Mouse (Mus musculus) liver, embryonic 14.5 days (tissue): Measurements from ENCODE around the gene Tbc1d22b. TPM values are rescaled to one million over a fixed set of nuclear protein-coding genes. Genes with fewer than 3 reads are reported as not detected.
"Not testable (repeated sequence)": the region's sequence is repeated elsewhere in the genome, so short reads cannot be mapped to it uniquely, and the experiment has no call there.

Source experiments
- ATAC-seq: fragments of 200-750 bp; cut with Nextera tagmentation; 2 replicates; pipeline ENCODE4 v1.8.0; 2017; ENCODE audit warnings: moderate number of reproducible peaks, mild to moderate bottlenecking, moderate library complexity; ENCODE audit not compliant: insufficient read depth
- DNase-seq, 3 experiments: peaks; one replicate each; pipeline ENCODE4 v3.0.0-alpha.2; 2012 to 2013; ENCODE audit warnings: low read depth in 3 of 3, low spot score in 3 of 3
- H3K27ac ChIP-seq: fragments of 300-500 bp; sonication (generic); 2 replicates; pipeline ENCODE4 v1.5.1; 2014; ENCODE audit warnings: moderate library complexity, mild to moderate bottlenecking, control low read depth, inconsistent platforms
- H3K27me3 ChIP-seq: fragments of 300-500 bp; sonication (generic); 2 replicates; pipeline ENCODE4 v1.6.1; 2014; ENCODE audit warnings: mild to moderate bottlenecking, low read length, moderate library complexity; ENCODE audit not compliant: control insufficient read depth, insufficient read depth
- H3K36me3 ChIP-seq: fragments of 300-500 bp; sonication (generic); replicated peaks from 2 replicates; pipeline ENCODE4 v1.6.1; 2014; ENCODE audit warnings: low read depth; ENCODE audit not compliant: control insufficient read depth, insufficient read depth
- H3K4me1 ChIP-seq, 2 experiments: fragments of 200-500 bp in 1 of 2; fragments of 300-500 bp in 1 of 2; sonication (generic) in 1 of 2; replicated peaks; 2 replicates each; pipeline ENCODE4 v1.6.1; 2012 to 2014; ENCODE audit warnings: antibody characterized with exemption in 1 of 2, inconsistent platforms in 1 of 2, low read length in 1 of 2; ENCODE audit not compliant: control insufficient read depth in 2 of 2, insufficient read depth in 2 of 2
- H3K4me2 ChIP-seq: fragments of 300-500 bp; sonication (generic); 2 replicates; pipeline ENCODE4 v1.6.1; 2014; ENCODE audit warnings: low read depth, mild to moderate bottlenecking, control low read depth, moderate library complexity
- H3K4me3 ChIP-seq, 2 experiments: fragments of 200-500 bp in 1 of 2; fragments of 300-500 bp in 1 of 2; sonication (generic) in 1 of 2; 2 replicates each; pipeline ENCODE4 v1.5.1; 2012 to 2014; ENCODE audit warnings: low read depth in 2 of 2, low read length in 2 of 2, mild to moderate bottlenecking in 2 of 2, control low read depth in 1 of 2, inconsistent platforms in 1 of 2, moderate library complexity in 1 of 2; ENCODE audit not compliant: insufficient read depth in 1 of 2
- H3K9ac ChIP-seq: fragments of 300-500 bp; sonication (generic); replicated peaks from 2 replicates; pipeline ENCODE4 v1.6.1; 2014; ENCODE audit warnings: mild to moderate bottlenecking, control low read depth, moderate library complexity
- H3K9me3 ChIP-seq: fragments of 300-500 bp; sonication (generic); 2 replicates; pipeline ENCODE4 v1.6.1; 2016; ENCODE audit warnings: low read length, mixed read lengths; ENCODE audit not compliant: control insufficient read depth
- CTCF ChIP-seq: IDR thresholded peaks from 2 replicates; pipeline ENCODE4 v1.5.1; 2016; ENCODE audit warnings: antibody characterized with exemption, low read depth, control low read depth
- EP300 ChIP-seq: IDR thresholded peaks from 2 replicates; pipeline ENCODE4 v1.6.1; 2016; ENCODE audit warnings: antibody characterized with exemption, low read depth
- WGBS: fragments of 180-500 bp; shearing (Covaris S2); extraction: QIAGEN DNeasy Blood & Tissue Kit; methylation state at CpG from one replicate; pipeline ENCODE4 v1.1.7; 2014; ENCODE audit not compliant: insufficient replicate concordance; 5-methylcytosine and 5-hydroxymethylcytosine counted together
- polyA plus RNA-seq, 2 experiments: library from polyadenylated mRNA; depleted of rRNA in 1 of 2; stranded (reverse) in 1 of 2; unstranded in 1 of 2; fragments of >200 nt; fragmentation: Nextera tagmentation in 1 of 2; extraction: Ambion mirVana in 1 of 2; gene quantifications; 2 replicates each; pipeline versions ENCODE4 v1.2.1 to v1.2.3; 2012 to 2014

Tbc1d22b gene
- polyA plus RNA-seq, 2 experiments = 2.3 to 3.6 TPM

DNA sequence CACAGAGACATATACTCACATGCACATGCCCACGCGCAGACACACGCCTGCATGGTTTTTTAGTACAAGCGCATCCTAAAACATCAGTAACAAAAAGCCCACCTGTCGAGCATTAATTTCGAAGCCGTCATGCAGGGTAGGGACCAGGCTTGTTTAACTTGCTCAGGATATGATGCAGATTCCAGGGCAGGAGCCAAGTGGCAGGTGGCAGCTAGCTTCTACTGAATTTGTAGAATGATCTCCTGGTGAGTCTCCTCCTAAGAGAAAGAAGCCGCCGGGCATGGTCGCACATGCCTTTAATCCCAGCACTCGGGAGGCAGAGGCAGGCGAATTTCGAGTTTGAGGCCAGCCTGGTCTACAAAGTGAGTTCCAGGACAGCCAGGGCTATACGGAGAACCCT is 49.5 kb downstream of the Tbc1d22b start:
- WGBS = 86% methylated on average over 14 of the region's 14 CpGs
- no peaks in the 10 kb centered on the region; the same call in 1 of the 2 replicates for H3K36me3 ChIP-seq

DNA sequence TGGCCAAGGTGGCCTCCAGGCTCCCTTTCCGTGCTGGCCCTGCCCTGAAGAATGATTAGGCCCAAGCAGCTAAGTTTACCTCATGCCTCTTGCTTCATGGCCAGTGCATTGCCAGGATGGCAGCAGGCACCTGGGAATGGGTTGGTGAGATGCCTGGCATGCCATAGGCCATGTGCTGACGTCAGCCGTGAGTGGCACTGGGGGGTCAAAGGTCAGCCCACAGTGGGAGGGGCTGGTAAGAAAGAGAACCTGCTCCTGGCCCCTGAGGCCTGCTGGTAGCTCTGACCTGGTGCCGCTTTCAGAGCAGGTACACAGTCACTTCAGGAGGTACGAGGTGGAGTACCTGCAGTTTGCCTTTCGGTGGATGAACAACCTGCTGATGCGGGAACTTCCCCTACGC is 50.0 kb downstream of the Tbc1d22b start:
- Histone ChIP-seq H3K36me3 (no peaks in the 10 kb centered on the region; the same call in 1 of the 2 replicates), H3K9ac (no peak overlapping the region), H3K4me1 (no peaks in the 10 kb centered on the region), H3K9me3 (no peaks in the 10 kb centered on the region), H3K27me3 (no peaks in the 10 kb centered on the region), H3K4me2 (no peak overlapping the region), H3K27ac (no peak overlapping the region), H3K4me3 (no peak overlapping the region)
- ATAC-seq (no peak), DNase-seq (no peak)
- 86% methylated on average over 8 of the region's 8 CpGs for WGBS
- no peak for TF ChIP-seq CTCF
- TF ChIP-seq EP300 = no peak

More for the DNA sequence above, 49.5 kb downstream of the Tbc1d22b start:
- no peak overlapping the region for H3K27ac ChIP-seq
- H3K9ac ChIP-seq = no peak overlapping the region
- TF ChIP-seq EP300 (no peak), CTCF (no peak)
- DNase-seq (no peak), ATAC-seq (no peak)
- no peak overlapping the region for H3K4me2 ChIP-seq
- no peaks in the 10 kb centered on the region for H3K27me3 ChIP-seq
- H3K4me1 ChIP-seq = no peaks in the 10 kb centered on the region
- H3K4me3 ChIP-seq = no peak overlapping the region
- H3K9me3 ChIP-seq = no peaks in the 10 kb centered on the region

DNA sequence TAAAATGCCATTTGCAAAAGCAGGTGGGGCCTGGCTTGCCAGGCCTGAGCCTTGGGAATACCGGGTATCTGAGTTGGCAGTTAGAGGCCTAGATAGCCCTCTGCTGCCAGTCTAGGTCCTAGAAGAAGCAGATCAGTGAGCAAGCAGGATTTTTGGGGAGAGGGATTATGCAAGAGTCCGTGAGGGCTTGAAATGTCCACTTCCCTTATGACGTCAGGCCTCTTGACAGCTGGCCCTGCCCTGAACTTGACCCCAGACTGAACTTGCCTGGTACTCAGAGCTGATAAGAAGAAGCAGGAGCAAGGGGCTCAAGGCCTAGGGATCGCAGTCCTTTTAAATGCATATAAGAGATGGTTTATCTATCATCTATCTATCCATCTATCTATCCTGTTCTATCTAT is 51.8 kb downstream of the Tbc1d22b start:
- Histone ChIP-seq H3K27ac (no peak overlapping the region), H3K27me3 (no peaks in the 10 kb centered on the region), H3K4me3 (no peak overlapping the region), H3K9me3 (no peaks in the 10 kb centered on the region), H3K4me1 (no peaks in the 10 kb centered on the region), H3K9ac (no peak overlapping the region), H3K4me2 (no peak overlapping the region), H3K36me3 (no peaks in the 10 kb centered on the region)
- TF ChIP-seq EP300 (no peak), CTCF (no peak)
- ATAC-seq (no peak), DNase-seq (no peak)
- WGBS = 50% methylated on average over 4 of the region's 4 CpGs

DNA sequence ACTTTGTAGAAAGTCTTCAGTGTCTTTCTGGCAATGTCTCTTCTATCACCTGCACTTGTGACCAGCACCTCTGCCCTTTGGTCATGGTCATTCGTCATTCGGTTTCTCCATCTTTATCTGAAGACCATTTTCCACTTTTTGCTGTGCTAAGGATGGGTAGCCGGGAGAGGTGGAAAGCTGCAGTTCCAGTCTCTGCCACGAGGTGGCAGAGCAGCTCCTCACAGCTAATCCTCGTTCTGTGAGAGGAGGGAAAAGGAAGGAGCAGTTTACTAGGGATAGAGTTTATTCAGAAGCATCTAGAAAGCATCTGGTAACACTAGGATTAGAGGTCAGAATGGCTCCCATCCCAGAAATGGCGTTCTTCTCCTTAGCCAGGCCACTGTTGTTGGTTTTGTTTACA is 53.7 kb downstream of the Tbc1d22b start:
- Histone ChIP-seq H3K4me2 (no peak overlapping the region), H3K36me3 (no peaks in the 10 kb centered on the region), H3K4me1 (no peaks in the 10 kb centered on the region), H3K4me3 (no peak overlapping the region), H3K9me3 (no peaks in the 10 kb centered on the region), H3K9ac (no peak overlapping the region), H3K27me3 (no peaks in the 10 kb centered on the region), H3K27ac (no peak overlapping the region)
- peak; percentile 97 for TF ChIP-seq CTCF
- no peak for TF ChIP-seq EP300
- 21% methylated on average over 6 of the region's 6 CpGs for WGBS
- ATAC-seq = no peak
- DNase-seq = peak; percentile 31 to 39 (median 36)

DNA sequence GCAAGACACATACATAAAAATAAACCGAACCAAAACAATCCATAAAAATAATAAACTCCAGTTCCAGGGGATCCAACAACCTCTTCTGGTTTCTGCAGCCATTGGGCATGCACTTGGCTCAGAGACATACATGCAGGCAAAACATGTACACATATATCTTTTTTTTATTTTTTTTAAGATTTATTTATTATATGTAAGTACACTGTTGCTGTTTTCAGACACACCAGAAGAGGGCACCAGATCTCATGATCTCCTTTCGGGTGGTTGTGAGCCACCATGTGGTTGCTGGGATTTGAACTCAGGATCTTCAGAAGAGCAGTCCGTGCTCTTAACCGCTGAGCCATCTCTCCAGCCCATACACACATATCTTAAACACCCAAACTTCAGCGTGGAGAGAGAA is 63.9 kb downstream of the Tbc1d22b start:
- not testable (repeated sequence) for DNase-seq

More for the DNA sequence above, 63.9 kb downstream of the Tbc1d22b start:
- WGBS = 77% methylated on average over 5 of the region's 5 CpGs
- peak overlapping the region; percentile 40; the same call in 1 of the 2 replicates for H3K27ac ChIP-seq
- H3K9ac ChIP-seq, ATAC-seq, H3K36me3 ChIP-seq, H3K27me3 ChIP-seq, H3K9me3 ChIP-seq, H3K4me3 ChIP-seq: not testable (repeated sequence)
- peak overlapping the region; percentile 84 for H3K4me2 ChIP-seq
- peaks cover 8 to 21% of the 10 kb centered on the region in 2 experiments for H3K4me1 ChIP-seq
- TF ChIP-seq CTCF = peak; percentile 33
